Mouse (Mus musculus) gastrocnemius, postnatal 25 days (tissue): ENCODE data around the gene 9530077C05Rik. TPM values are rescaled to one million over a fixed set of nuclear protein-coding genes. Genes with fewer than 3 reads are reported as not detected.
"Not testable (repeated sequence)": the region's sequence is repeated elsewhere in the genome, so short reads cannot be mapped to it uniquely, and the experiment has no call there.

Source experiments
- DNase-seq: peaks from one replicate; pipeline ENCODE4 v3.0.0; 2022
- long read RNA-seq, 2 experiments: library from polyadenylated mRNA; stranded (forward); transcript quantifications; one replicate each; pipeline ENCODE4 v2.0.0; 2021
- total RNA-seq, 2 experiments: library from RNA; stranded (reverse); gene quantifications; 1 replicate in 1 of 2; 2 replicates in 1 of 2; pipeline ENCODE4 v1.2.3; 2021

Gene 9530077C05Rik
- under 1 TPM; 0.20 to 0.86 TPM for total RNA-seq
- long read RNA-seq, experiment 1, partial matches to known transcripts: 1 of 1 reads
- long read RNA-seq, experiment 1, other reads (novel, unspliced or antisense): 0 of 1 reads
- long read RNA-seq, experiment 2, partial matches to known transcripts: 2 of 2 reads
- long read RNA-seq, experiment 2, other reads (novel, unspliced or antisense): 0 of 2 reads

- peak; percentile 94 for DNase-seq
These were observed at the start of gene 9530077C05Rik for GRCm38 (mm10) chr9:22411002-22411857. TSS of gene 9530077C05Rik (plus strand) at chr9:22411513.

GRCm38 (mm10) chr9:22366221-22366620 lies 45.1 kb upstream of the 9530077C05Rik start:
- no peak for DNase-seq

GRCm38 (mm10) chr9:22366621-22367020 lies 44.7 kb upstream of the 9530077C05Rik start:
- no peak for DNase-seq

- DNase-seq: no peak
These were observed 43.3 kb upstream of the 9530077C05Rik start for GRCm38 (mm10) chr9:22368030-22368429.

GRCm38 (mm10) chr9:22372760-22373159 lies 38.6 kb upstream of the 9530077C05Rik start:
- DNase-seq: no peak

GRCm38 (mm10) chr9:22376086-22376485 lies 35.2 kb upstream of the 9530077C05Rik start:
- no peak for DNase-seq

- DNase-seq: no peak
These were observed 25.4 kb upstream of the 9530077C05Rik start for GRCm38 (mm10) chr9:22385890-22386289.

- DNase-seq: no peak
These were observed 23.4 kb upstream of the 9530077C05Rik start for GRCm38 (mm10) chr9:22387901-22388300.

GRCm38 (mm10) chr9:22388401-22388980 lies 22.8 kb upstream of the 9530077C05Rik start:
- DNase-seq: peak; percentile 7

- peak; percentile 90 for DNase-seq
These were observed 22.3 kb upstream of the 9530077C05Rik start, which contains the start of gene Anln for GRCm38 (mm10) chr9:22389021-22389476. TSS of gene Anln (minus strand) at chr9:22389188.

- no peak for DNase-seq
These were observed 21.5 kb upstream of the 9530077C05Rik start for GRCm38 (mm10) chr9:22389736-22390245.

- no peak for DNase-seq
These were observed 20.9 kb upstream of the 9530077C05Rik start for GRCm38 (mm10) chr9:22390390-22390789.

GRCm38 (mm10) chr9:22394725-22395124 lies 16.6 kb upstream of the 9530077C05Rik start:
- no peak for DNase-seq

GRCm38 (mm10) chr9:22399021-22399420 lies 12.3 kb upstream of the 9530077C05Rik start:
- DNase-seq: no peak

GRCm38 (mm10) chr9:22402001-22402400 lies 9.3 kb upstream of the 9530077C05Rik start:
- DNase-seq: no peak

GRCm38 (mm10) chr9:22402976-22403375 lies 8.3 kb upstream of the 9530077C05Rik start:
- DNase-seq: no peak

- not testable (repeated sequence) for DNase-seq
These were observed 7.8 kb upstream of the 9530077C05Rik start for GRCm38 (mm10) chr9:22403501-22403900.

GRCm38 (mm10) chr9:22405414-22405813 lies 5.9 kb upstream of the 9530077C05Rik start:
- DNase-seq: no peak

- DNase-seq: not testable (repeated sequence)
These were observed 3.7 kb upstream of the 9530077C05Rik start for GRCm38 (mm10) chr9:22407633-22408032.

GRCm38 (mm10) chr9:22408344-22408743 lies 3.0 kb upstream of the 9530077C05Rik start:
- DNase-seq: not testable (repeated sequence)

- no peak for DNase-seq
These were observed 1.8 kb upstream of the 9530077C05Rik start for GRCm38 (mm10) chr9:22409501-22409900.

- DNase-seq: no peak
These were observed 4.9 kb downstream of the 9530077C05Rik start for GRCm38 (mm10) chr9:22416187-22416586.

GRCm38 (mm10) chr9:22417547-22417946 lies 6.2 kb downstream of the 9530077C05Rik start:
- no peak for DNase-seq
